Mouse (Mus musculus) midbrain, postnatal 0 days (tissue): ENCODE data around the gene Sec14l1. TPM values are rescaled to one million over a fixed set of nuclear protein-coding genes. Genes with fewer than 3 reads are reported as not detected.
A peak's percentile ranks its signal among the peaks of the same experiment; 100 is the strongest.

ENCODE experiments used
- ATAC-seq: fragments of 200-750 bp; cut with Nextera tagmentation; 2 replicates; pipeline ENCODE4 v1.8.0; 2017; ENCODE audit warnings: moderate number of reproducible peaks, mild to moderate bottlenecking, moderate TSS enrichment, moderate library complexity; ENCODE audit not compliant: low FRiP score
- DNase-seq: peaks from one replicate; pipeline ENCODE4 v3.0.0-alpha.2; 2015; ENCODE audit warnings: low spot score
- H3K27ac ChIP-seq: fragments of 300-500 bp; sonication (generic); 2 replicates; pipeline ENCODE4 v1.5.1; 2014; ENCODE audit warnings: low read depth, mild to moderate bottlenecking, low read length, mixed read lengths
- H3K27me3 ChIP-seq: fragments of 300-500 bp; sonication (generic); 2 replicates; pipeline ENCODE4 v1.6.1; 2014; ENCODE audit warnings: low read length, control low read depth, mixed read lengths; ENCODE audit not compliant: insufficient read depth
- H3K36me3 ChIP-seq: fragments of 300-500 bp; sonication (generic); 2 replicates; pipeline ENCODE4 v1.6.1; 2014; ENCODE audit warnings: low read length, control low read depth, mixed read lengths; ENCODE audit not compliant: insufficient read depth
- H3K4me1 ChIP-seq: fragments of 300-500 bp; sonication (generic); 2 replicates; pipeline ENCODE4 v1.6.1; 2014; ENCODE audit warnings: mild to moderate bottlenecking, control low read depth, antibody characterized with exemption, low read length, mixed read lengths; ENCODE audit not compliant: insufficient read depth
- H3K4me2 ChIP-seq: fragments of 300-500 bp; sonication (generic); 2 replicates; pipeline ENCODE4 v1.6.1; 2014; ENCODE audit warnings: low read depth, mild to moderate bottlenecking, low read length, mixed read lengths; ENCODE audit not compliant: poor library complexity, severe bottlenecking
- H3K4me3 ChIP-seq: fragments of 300-500 bp; sonication (generic); 2 replicates; pipeline ENCODE4 v1.5.1; 2014; ENCODE audit warnings: low read depth, mild to moderate bottlenecking, low read length, moderate library complexity
- H3K9ac ChIP-seq: fragments of 300-500 bp; sonication (generic); replicated peaks from 2 replicates; pipeline ENCODE4 v1.6.1; 2014; ENCODE audit warnings: mild to moderate bottlenecking, low read length, moderate library complexity, mixed read lengths; ENCODE audit not compliant: poor library complexity, severe bottlenecking
- H3K9me3 ChIP-seq: fragments of 300-500 bp; sonication (generic); 2 replicates; pipeline ENCODE4 v1.6.1; 2016; ENCODE audit warnings: low read length, control low read depth
- CTCF ChIP-seq: IDR thresholded peaks from 2 replicates; pipeline ENCODE4 v1.5.1; 2016; ENCODE audit warnings: antibody characterized with exemption, mild to moderate bottlenecking
- WGBS: fragments of 180-500 bp; shearing (Covaris S2); extraction: QIAGEN DNeasy Blood & Tissue Kit; methylation state at CpG from one replicate; pipeline ENCODE4 v1.1.7; 2014; 5-methylcytosine and 5-hydroxymethylcytosine counted together
- polyA plus RNA-seq: library from polyadenylated mRNA; unstranded; fragments of >200 nt; fragmentation: Nextera tagmentation; extraction: Ambion mirVana; gene quantifications from 2 replicates; pipeline ENCODE4 v1.2.1, GENCODE M21; 2015
- total RNA-seq: library from RNA; depleted of rRNA; stranded (reverse); fragments of >200 nt; gene quantifications from 2 replicates; pipeline ENCODE4 v1.2.3, GENCODE M21; 2014

The Sec14l1 gene
- total and polyA plus RNA-seq, 2 experiments from 2014 or later: 49.2 to 71.1 TPM

DNA sequence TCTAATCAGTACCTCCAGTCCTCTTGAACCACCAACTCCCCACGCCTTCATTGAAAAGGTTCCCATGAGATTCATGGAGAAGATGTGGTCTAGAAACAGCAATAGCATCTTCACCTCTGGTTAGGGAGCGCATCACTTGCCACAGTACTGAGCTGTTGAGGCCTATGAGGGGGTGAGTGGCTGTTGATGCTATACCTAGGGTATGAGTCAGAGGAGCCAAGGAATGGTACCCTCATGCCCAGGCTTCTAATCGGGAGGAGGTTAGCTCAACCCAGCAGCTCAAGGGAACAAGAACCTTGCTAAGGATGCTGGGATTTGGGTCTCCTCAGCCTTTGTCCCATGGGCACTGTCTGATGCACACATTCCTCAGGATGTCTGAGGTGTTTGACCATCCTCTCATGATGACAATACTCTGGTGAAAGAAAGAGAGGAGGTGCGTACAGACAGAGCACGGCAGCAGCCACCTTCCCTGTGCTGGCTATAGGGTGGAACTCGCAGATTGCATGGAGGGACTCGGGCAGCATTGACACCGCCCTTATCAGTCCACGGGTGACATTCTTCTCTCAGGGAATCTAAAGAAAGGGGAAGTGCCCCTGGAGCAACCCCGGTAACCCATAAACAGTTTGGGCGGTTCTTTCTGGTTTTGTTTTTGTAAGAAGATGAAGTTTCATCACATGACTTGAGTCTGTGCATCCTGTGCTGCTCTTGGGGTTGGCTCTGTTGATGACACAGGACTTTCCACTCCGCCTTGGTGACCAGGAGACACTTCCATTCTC lies 5.6 kb upstream of the Sec14l1 start:
- no peak overlapping the region for H3K4me3 ChIP-seq
- H3K4me1 ChIP-seq: peaks cover 3% of the 10 kb centered on the region; the same call in 1 of the 2 replicates
- H3K36me3 ChIP-seq: no peaks in the 10 kb centered on the region
- no peaks in the 10 kb centered on the region for H3K9me3 ChIP-seq
- H3K27ac ChIP-seq: no peak overlapping the region
- 90% methylated on average over 12 of the region's 12 CpGs for WGBS
- no peaks in the 10 kb centered on the region for H3K27me3 ChIP-seq
- DNase-seq (no peak), ATAC-seq (no peak)
- no peak overlapping the region for H3K4me2 ChIP-seq
- no peak for TF ChIP-seq CTCF
- no peak overlapping the region for H3K9ac ChIP-seq

- H3K36me3 ChIP-seq: no peaks in the 10 kb centered on the region
- H3K9me3 ChIP-seq: no peaks in the 10 kb centered on the region
- WGBS: 82% methylated on average over 11 of the region's 11 CpGs
- peaks cover 11% of the 10 kb centered on the region; the same call in 1 of the 2 replicates for H3K4me1 ChIP-seq
- H3K9ac ChIP-seq: no peak overlapping the region
- no peak for TF ChIP-seq CTCF
- ATAC-seq: no peak
- no peaks in the 10 kb centered on the region for H3K27me3 ChIP-seq
- DNase-seq: no peak
- no peak overlapping the region for H3K27ac ChIP-seq
- H3K4me3 ChIP-seq: no peak overlapping the region
- H3K4me2 ChIP-seq: no peak overlapping the region
Measured at GRCm38 (mm10) chr11:117111967-117112648, 2.9 kb upstream of the Sec14l1 start.

- H3K4me3 ChIP-seq: no peak overlapping the region
- ATAC-seq (no peak), DNase-seq (no peak)
- no peak overlapping the region for H3K4me2 ChIP-seq
- no peaks in the 10 kb centered on the region for H3K9me3 ChIP-seq
- no peaks in the 10 kb centered on the region for H3K27me3 ChIP-seq
- 63% methylated on average over 3 of the region's 3 CpGs for WGBS
- no peak for TF ChIP-seq CTCF
- H3K27ac ChIP-seq: no peak overlapping the region
- peaks cover 14% of the 10 kb centered on the region; the same call in 1 of the 2 replicates for H3K4me1 ChIP-seq
- 0 out of 2 replicates have a peak, but pooled peaks cover under 1% of the 10 kb centered on the region for H3K36me3 ChIP-seq
- no peak overlapping the region for H3K9ac ChIP-seq
Measured at GRCm38 (mm10) chr11:117112649-117113051, 2.3 kb upstream of the Sec14l1 start.

- DNase-seq: no peak
- WGBS: 90% methylated on average over 5 of the region's 5 CpGs
- Histone ChIP-seq H3K4me1 (peaks cover 13% of the 10 kb centered on the region; the same call in 1 of the 2 replicates), H3K9me3 (no peaks in the 10 kb centered on the region), H3K4me2 (no peak overlapping the region), H3K36me3 (peaks cover 3% of the 10 kb centered on the region; the same call in 1 of the 2 replicates), H3K27me3 (no peaks in the 10 kb centered on the region), H3K27ac (no peak overlapping the region), H3K9ac (no peak overlapping the region), H3K4me3 (no peak overlapping the region)
- no peak for ATAC-seq
- TF ChIP-seq CTCF: peak; percentile 61
Measured at GRCm38 (mm10) chr11:117113377-117113776, 1.6 kb upstream of the Sec14l1 start.

DNA sequence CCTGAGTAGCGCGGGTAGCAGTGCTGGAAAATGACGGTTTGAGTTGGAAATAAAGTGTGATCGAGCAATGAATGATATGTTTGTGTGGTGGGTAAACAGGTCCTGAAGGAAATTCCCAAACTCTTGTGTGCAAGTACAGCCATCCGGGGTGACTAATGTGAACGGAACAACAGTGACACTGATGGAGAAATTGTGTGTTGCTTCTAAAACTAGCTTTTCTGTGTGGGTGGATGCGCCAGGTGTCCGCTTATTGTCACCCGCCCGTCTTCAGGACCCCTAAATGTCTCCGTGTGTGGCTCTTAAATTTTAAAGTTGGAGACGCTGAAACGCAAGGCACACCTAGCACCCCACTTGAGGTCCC lies 757 bp upstream of the Sec14l1 start:
- peak overlapping the region; percentile 80 for H3K9ac ChIP-seq
- H3K9me3 ChIP-seq: no peaks in the 10 kb centered on the region
- no peak for DNase-seq
- peak; percentile 24 for TF ChIP-seq CTCF
- peaks cover 3% of the 10 kb centered on the region; the same call in 1 of the 2 replicates for H3K36me3 ChIP-seq
- WGBS: 47% methylated on average over 13 of the region's 13 CpGs
- peaks cover 14% of the 10 kb centered on the region; the same call in 1 of the 2 replicates for H3K4me1 ChIP-seq
- ATAC-seq: no peak
- peak overlapping the region; percentile 49 for H3K4me2 ChIP-seq
- H3K4me3 ChIP-seq: peak overlapping the region; percentile 90
- H3K27ac ChIP-seq: peak overlapping the region; percentile 97
- no peaks in the 10 kb centered on the region for H3K27me3 ChIP-seq
